Mouse (Mus musculus): Measurements from ENCODE around the gene Sox5.

- no peak for TF ChIP-seq CTCF (IDR thresholded peaks at IDR 0.05; ENCODE audit: borderline replicate concordance, control insufficient read depth, extremely low read depth, insufficient read depth, low read length, poor library complexity)
- no peak for TF ChIP-seq POLR2A (IDR thresholded peaks at IDR 0.05; ENCODE audit: control insufficient read depth, extremely low read depth, insufficient read depth, low read length, poor library complexity)
Observed at GRCm38 (mm10) chr6:143980131-143980530, 801.6 kb downstream of the Sox5 start.
